Mouse (Mus musculus) right cerebral cortex, postnatal 25 days (tissue): ENCODE results near the gene Pcnx3.
A peak's percentile ranks its signal among the peaks of the same experiment; 100 is the strongest.

Experiments used
- DNase-seq: peaks from one replicate; pipeline ENCODE4 v3.0.0; 2022

Pcnx3 gene

DNA sequence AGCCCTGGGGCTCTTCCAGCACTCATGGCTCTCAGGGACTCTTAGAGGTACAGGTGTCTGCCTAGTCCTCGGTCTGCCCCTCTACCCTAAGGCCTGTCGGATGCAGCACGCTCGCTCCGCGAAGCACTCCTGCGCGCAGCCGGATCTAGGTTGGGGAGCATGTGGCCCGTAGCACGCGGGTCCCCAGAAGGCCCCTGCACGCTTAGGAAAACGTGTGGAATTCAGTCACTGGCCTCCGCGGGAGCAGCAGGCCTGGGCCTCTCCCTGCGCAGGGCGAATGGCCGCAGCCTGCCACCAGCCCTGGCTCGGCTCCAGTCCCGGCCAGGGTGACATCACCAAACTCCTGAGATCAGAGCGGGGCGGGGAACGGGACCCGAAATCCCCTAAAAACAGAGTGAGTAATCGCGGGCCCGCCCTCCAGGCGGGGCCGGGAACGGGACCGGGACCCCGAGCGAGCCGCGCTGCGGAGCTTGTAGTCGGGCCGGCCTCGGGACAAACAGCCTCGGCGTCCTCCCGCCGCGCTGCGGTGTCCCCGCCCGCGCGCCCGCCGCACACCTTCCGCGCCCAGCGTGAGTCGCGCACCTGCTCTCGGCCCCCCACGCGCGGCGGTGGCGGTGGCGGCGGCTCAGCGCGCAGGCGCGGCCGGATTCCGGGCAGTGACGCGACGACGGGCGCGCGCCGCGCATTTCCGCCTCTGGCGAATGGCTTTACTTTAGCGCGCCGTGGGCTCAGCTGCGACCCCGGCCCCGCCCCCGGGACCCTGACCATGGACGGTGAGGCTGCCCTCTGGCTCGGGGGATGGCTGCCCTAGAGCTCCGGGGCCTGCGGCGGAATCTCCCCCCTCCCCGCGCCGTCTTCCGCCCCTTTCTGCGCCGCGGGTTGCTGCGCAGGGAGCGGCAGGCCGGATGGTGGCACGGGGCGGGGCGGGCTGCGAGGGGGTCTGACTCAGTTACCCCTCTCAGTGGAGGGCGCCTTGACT lies 51.4 kb downstream of the Pcnx3 start, which contains the start of gene Rela:
Rela (plus strand) TSS at position 415 of the 979 bp plus-strand sequence.
- DNase-seq: peak; percentile 92

DNA sequence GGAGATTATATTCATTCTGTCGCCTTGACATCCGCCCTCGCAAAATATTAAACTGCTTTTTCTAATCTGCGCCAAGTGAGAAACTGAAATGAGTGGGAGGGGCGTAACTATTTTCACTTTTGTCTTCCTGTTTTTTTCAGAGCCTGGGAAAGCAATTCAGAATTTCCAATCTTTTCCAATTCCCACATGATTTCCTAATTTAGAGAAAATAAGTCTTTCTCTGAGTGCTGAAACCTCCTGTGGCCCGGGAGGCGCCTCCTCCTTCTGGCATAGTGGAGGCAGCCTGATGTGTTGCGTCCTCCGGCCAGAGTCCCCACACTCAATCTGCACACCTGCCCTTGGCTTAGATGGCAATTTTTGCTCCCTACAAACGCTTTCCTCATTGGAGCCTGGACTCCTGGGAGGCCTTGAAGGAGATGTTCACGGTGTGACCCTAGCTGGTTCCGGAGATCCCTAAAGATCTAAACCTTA lies 52.1 kb downstream of the Pcnx3 start:
- peak; percentile 34 for DNase-seq

DNA sequence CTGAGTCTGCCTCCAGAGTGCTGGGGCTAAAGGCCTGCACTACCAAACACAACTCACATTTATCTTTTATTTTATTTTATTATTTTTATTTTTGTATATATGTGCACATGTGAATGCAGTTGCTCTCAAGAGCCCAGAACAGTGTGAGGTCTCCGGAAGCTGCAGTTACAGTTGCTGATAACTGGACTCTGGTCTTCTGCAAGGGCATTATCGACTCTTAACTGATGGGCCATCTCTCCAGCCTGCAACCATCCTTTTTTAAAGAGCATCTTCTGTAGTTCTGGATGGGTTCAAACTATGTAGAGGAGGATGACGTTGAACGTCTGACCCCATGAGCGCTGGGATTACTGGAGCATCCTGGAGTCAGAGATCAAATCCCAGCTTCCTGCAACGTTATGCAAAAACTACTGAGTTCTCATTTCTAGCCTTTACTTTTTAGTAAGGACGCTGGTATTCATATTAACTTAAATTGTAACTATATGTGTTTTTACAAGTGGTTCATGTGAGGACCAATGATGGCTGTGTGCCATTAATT lies 52.6 kb downstream of the Pcnx3 start:
- DNase-seq: no peak

DNA sequence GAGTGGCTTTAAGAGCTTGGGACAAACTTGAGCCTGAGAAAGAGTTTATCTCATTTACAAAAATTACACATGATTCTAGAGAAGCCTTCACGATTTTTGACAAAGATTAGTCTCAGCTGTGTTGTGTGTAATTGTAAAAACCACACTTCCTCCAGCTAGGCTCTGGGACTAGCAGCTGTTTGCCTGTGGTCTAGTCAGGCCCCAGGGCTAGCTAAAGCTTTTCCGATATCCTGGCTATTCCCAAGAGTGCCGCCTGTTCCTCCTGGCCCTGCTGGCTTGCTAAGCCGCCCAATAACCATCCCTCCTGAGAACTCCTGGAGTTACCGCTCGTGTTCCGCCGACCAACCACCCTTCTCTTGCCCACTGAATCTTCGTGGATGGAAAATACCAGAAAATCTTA lies 56.6 kb downstream of the Pcnx3 start:
- no peak for DNase-seq

DNA sequence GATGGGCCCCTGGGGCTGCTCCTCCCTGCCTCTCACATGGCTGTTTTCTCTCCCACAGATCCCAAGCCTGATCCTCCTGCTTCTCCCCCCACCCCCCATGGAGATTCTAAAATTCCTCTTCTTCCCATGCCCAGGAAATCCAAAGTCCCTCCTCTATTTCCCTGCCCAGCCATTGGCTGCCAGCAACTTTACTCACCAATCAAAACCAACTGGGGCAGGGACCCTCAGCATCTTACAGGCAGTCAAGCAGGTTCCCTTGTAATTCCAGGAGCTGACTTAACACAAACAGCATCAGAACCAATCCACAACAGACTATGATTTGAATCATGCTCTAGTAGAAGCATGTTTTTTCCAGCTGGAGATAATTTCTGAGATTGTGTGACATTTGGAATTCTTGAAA lies 58.8 kb downstream of the Pcnx3 start:
- DNase-seq: no peak

DNA sequence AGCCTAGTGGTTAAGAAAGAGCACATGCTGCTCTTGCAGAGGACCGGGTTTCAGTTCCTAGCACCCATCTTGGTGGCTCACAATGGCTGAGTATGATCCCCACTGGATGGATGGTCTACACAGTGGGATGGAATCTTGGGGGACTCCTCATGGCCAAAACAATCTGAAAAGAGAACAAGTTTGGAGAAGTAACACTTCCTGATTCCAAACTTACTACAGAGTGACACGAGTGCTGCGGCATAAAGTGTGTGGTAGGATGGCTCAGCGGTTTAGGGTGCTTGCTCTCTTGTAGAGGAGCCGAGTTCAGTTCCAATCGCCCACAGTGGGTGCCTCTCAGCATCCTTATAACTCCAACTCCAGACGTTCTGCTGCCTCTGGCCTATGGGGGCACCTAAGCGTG lies 63.4 kb downstream of the Pcnx3 start:
- DNase-seq: no peak

DNA sequence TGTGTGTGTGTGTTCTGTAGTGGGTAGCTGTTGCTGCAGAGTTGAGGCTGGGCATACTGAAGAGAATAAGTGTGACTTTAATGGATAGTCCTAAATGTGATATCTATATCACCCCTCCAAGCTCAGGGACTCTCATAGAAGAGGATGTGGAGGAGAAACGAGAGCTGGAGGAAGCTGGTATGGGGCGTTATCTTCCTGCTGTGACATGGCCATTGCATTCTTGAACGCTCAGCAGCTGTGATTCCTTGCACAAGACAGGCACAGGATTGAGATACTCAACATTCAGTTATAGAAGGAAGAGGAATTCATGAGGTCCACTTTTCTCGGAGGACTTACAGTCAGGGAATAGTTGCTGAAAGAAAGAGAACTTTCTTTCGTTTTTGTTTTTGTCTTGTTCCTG lies 66.8 kb downstream of the Pcnx3 start:
- DNase-seq: no peak

DNA sequence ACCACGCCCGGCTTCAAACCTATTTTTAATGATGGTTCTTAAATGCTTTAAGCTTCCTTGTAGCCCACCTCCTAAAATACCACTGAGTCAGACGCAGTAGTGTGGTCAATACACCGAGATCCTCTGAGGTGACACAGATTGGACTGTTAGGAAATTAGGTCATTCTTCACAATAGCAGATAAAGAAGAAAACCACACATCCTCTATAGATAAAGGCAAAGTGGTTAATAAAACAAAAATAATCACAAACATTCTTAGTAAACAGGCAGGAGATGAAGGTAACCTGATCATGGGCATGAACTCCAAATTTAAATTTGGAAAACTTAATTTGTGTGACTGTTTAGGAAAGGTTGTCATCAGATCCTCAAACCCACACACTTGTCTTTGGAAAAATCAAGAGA lies 68.7 kb downstream of the Pcnx3 start:
- DNase-seq: no peak

DNA sequence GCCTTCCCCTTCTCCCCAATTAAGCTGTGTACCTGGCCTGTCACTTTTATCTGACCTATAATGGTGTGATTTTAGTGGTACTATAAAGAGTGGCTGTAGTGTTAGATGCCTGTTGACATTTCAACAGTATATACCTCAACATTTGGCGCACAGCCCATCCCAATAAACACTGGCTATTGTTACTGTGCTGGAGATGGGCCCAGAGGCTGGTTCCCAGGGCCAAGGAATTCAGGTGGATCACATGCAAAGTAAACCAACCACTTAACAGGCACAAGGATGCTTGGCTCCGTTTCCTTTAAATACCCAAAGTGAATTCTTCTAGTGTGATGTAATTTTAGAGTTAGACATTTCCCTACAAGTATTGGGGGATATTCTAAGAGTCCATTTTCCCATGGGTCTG lies 73.8 kb downstream of the Pcnx3 start:
- no peak for DNase-seq
